Mouse (Mus musculus): ENCODE results near the gene Rab31. TPM values are rescaled to one million over a fixed set of nuclear protein-coding genes. Genes with fewer than 3 reads are reported as not detected.

Rab31 gene
- 23.2 TPM for polyA plus RNA-seq (2015; fragmentation: Illumina TruSeq; extraction: RNeasy Lipid Tissue Mini Kit (QIAGEN cat#74804); ENCODE audit: insufficient read depth, low replicate concordance)

GRCm38 (mm10) chr17:65771951-65772934 lies at the start of gene Rab31:
Rab31 (minus strand) TSS chr17:65772752.

GRCm38 (mm10) chr17:65782551-65783141 lies 10.1 kb upstream of the Rab31 start, which contains the start of gene Ppp4r1:
Ppp4r1 (plus strand) TSS chr17:65782573.

GRCm38 (mm10) chr17:65641734-65642218 lies 130.8 kb downstream of the Rab31 start, which contains the start of gene Txndc2:
Txndc2 (minus strand) TSS chr17:65642168.

GRCm38 (mm10) chr17:65613463-65614412 lies 158.8 kb downstream of the Rab31 start, which contains the start of gene Vapa:
Vapa (minus strand) TSS chr17:65613555.

Other genes with a start within 250 kb of the Rab31 start
- not detected for gene Tmem232, start 232.0 kb downstream of the Rab31 start, polyA plus RNA-seq (2015; fragmentation: Illumina TruSeq; extraction: RNeasy Lipid Tissue Mini Kit (QIAGEN cat#74804); ENCODE audit: insufficient read depth, low replicate concordance)
- 119 TPM for gene Vapa, start 159.2 kb downstream of the Rab31 start, polyA plus RNA-seq (2015; fragmentation: Illumina TruSeq; extraction: RNeasy Lipid Tissue Mini Kit (QIAGEN cat#74804); ENCODE audit: insufficient read depth, low replicate concordance)
- not detected for gene Txndc2, start 130.6 kb downstream of the Rab31 start, polyA plus RNA-seq (2015; fragmentation: Illumina TruSeq; extraction: RNeasy Lipid Tissue Mini Kit (QIAGEN cat#74804); ENCODE audit: insufficient read depth, low replicate concordance)
- gene Ppp4r1, start 9.8 kb upstream of the Rab31 start, polyA plus RNA-seq (2015; fragmentation: Illumina TruSeq; extraction: RNeasy Lipid Tissue Mini Kit (QIAGEN cat#74804); ENCODE audit: insufficient read depth, low replicate concordance), result 60.7 TPM
- gene Ralbp1, start 113.0 kb upstream of the Rab31 start, polyA plus RNA-seq (2015; fragmentation: Illumina TruSeq; extraction: RNeasy Lipid Tissue Mini Kit (QIAGEN cat#74804); ENCODE audit: insufficient read depth, low replicate concordance), result 31.8 TPM
- 31.8 TPM for gene Twsg1, start 178.5 kb upstream of the Rab31 start, polyA plus RNA-seq (2015; fragmentation: Illumina TruSeq; extraction: RNeasy Lipid Tissue Mini Kit (QIAGEN cat#74804); ENCODE audit: insufficient read depth, low replicate concordance)

Measured in spleen, adult 10 weeks (tissue).